Mouse (Mus musculus) hindbrain, embryonic 11.5 days (tissue): ENCODE results near the gene Tas2r123. TPM values are rescaled to one million over a fixed set of nuclear protein-coding genes. Genes with fewer than 3 reads are reported as not detected.

Experiments used
- ATAC-seq: fragments of 200-750 bp; cut with Nextera tagmentation; 2 replicates; pipeline ENCODE4 v1.8.0; 2017; ENCODE audit warnings: mild to moderate bottlenecking, moderate TSS enrichment, moderate library complexity; ENCODE audit not compliant: low FRiP score
- DNase-seq: peaks from one replicate; pipeline ENCODE4 v3.0.0-alpha.2; 2015; ENCODE audit warnings: low spot score
- H3K27ac ChIP-seq: fragments of 300-500 bp; sonication (generic); 2 replicates; pipeline ENCODE4 v1.5.1; 2014; ENCODE audit warnings: mild to moderate bottlenecking, low read depth, low read length
- H3K27me3 ChIP-seq: fragments of 300-500 bp; sonication (generic); 2 replicates; pipeline ENCODE4 v1.6.1; 2014; ENCODE audit warnings: mild to moderate bottlenecking, low read length, moderate library complexity, mixed read lengths; ENCODE audit not compliant: control insufficient read depth, insufficient read depth
- H3K36me3 ChIP-seq: fragments of 300-500 bp; sonication (generic); 2 replicates; pipeline ENCODE4 v1.6.1; 2014; ENCODE audit warnings: mild to moderate bottlenecking, low read length, moderate library complexity, mixed read lengths; ENCODE audit not compliant: control insufficient read depth, insufficient read depth
- H3K4me1 ChIP-seq: fragments of 300-500 bp; sonication (generic); replicated peaks from 2 replicates; pipeline ENCODE4 v1.6.1; 2014; ENCODE audit warnings: low read length, mixed read lengths; ENCODE audit not compliant: control insufficient read depth, insufficient read depth
- H3K4me2 ChIP-seq: fragments of 300-500 bp; sonication (generic); replicated peaks from 2 replicates; pipeline ENCODE4 v1.6.1; 2014; ENCODE audit warnings: mild to moderate bottlenecking, low read depth, low read length
- H3K4me3 ChIP-seq: fragments of 300-500 bp; sonication (generic); 2 replicates; pipeline ENCODE4 v1.5.1; 2014; ENCODE audit warnings: low read depth, low read length
- H3K9ac ChIP-seq: fragments of 300-500 bp; sonication (generic); 2 replicates; pipeline ENCODE4 v1.6.1; 2014; ENCODE audit warnings: low read depth, low read length
- H3K9me3 ChIP-seq: fragments of 300-500 bp; sonication (generic); 2 replicates; pipeline ENCODE4 v1.6.1; 2016; ENCODE audit warnings: low read length; ENCODE audit not compliant: control insufficient read depth
- WGBS: fragments of 180-500 bp; shearing (Covaris S2); extraction: QIAGEN DNeasy Blood & Tissue Kit; methylation state at CpG from one replicate; pipeline ENCODE4 v1.1.7; 2014; 5-methylcytosine and 5-hydroxymethylcytosine counted together
- polyA plus RNA-seq: library from polyadenylated mRNA; unstranded; fragments of >200 nt; fragmentation: Nextera tagmentation; extraction: Ambion mirVana; gene quantifications from 2 replicates; pipeline ENCODE4 v1.2.1, GENCODE M21; 2014

Tas2r123 gene
- polyA plus RNA-seq = not detected in 2 replicates

DNA sequence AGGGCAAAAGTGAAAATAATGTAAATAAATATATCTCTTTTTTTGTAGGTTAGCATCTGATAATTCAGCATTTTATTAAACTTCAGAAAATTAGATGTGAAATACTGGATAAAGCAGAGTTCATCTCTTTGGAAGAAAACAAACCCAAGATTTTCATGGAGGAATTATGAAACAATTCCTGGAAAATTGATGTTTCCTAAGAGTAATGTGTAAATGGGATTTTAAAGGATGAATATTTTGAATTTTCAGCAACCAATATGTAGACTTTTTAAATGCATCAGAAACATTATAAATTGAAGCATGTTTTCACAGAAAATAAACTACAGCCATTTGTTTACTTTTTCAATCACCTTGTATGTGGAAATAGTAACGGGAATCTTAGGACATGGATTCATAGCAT lies at the start of gene Tas2r123:
Gene Tas2r123 (plus strand): TSS at position 301 of the 400 bp plus-strand sequence.
- ATAC-seq (no peak), DNase-seq (no peak)
- H3K27ac ChIP-seq = no peak within 1 kb of the TSS
- H3K9me3 ChIP-seq = no peaks in the 10 kb centered on the region
- no peak within 1 kb of the TSS for H3K4me3 ChIP-seq
- no peaks in the 10 kb centered on the region for H3K36me3 ChIP-seq
- H3K27me3 ChIP-seq = no peaks in the 10 kb centered on the region
- no peak within 1 kb of the TSS for H3K4me2 ChIP-seq
- no peak within 1 kb of the TSS for H3K9ac ChIP-seq
- 86% methylated on average over 1 of the region's 1 CpGs for WGBS
- no peaks in the 10 kb centered on the region for H3K4me1 ChIP-seq

DNA sequence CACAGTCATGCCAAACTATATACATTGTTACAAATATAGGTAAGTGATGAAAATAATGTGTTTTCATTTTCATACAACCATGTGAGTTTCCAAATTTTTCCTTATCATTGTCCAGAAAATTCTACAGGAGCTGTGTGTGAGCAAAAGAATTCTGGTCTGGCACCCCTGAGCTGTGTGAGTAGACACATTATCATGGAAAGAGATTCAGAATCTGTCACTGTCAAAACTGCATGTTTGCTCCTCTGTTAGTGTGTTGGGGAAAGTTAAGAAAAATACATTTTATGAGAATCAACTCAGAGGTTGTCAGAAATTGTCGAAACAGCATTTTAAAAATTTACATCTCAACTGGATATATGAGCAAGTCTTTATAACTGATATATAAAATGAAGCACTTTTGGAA lies 44.4 kb upstream of the Tas2r123 start, which contains the start of gene Tas2r117:
Gene Tas2r117 (plus strand): TSS at position 301 of the 400 bp plus-strand sequence.
- Histone ChIP-seq H3K4me2 (no peak within 1 kb of the TSS), H3K27ac (no peak within 1 kb of the TSS), H3K4me1 (no peaks in the 10 kb centered on the region), H3K27me3 (no peaks in the 10 kb centered on the region), H3K4me3 (no peak within 1 kb of the TSS), H3K36me3 (no peaks in the 10 kb centered on the region), H3K9ac (no peak within 1 kb of the TSS), H3K9me3 (no peaks in the 10 kb centered on the region)
- WGBS = 77% methylated on average over 1 of the region's 1 CpGs
- DNase-seq (no peak), ATAC-seq (no peak)

DNA sequence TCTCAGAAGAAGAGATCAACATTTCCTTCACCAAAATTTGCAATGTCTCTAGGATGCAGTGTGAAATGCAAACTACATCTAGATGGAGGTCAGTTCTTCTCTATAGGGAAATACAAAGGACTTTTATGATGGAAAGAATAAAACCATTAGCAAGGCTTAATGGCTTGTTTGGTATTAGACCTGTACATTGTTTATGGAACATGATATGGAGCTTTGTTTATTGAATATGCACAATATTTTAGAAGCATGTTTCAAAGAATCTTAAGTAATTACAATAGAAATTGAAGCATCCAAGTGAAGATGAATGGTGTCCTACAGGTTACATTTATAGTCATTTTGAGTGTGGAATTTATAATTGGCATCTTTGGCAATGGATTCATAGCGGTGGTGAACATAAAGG lies 8.2 kb downstream of the Tas2r123 start, which contains the start of gene Tas2r116:
Gene Tas2r116 (plus strand): TSS at position 301 of the 400 bp plus-strand sequence.
- no peak within 1 kb of the TSS for H3K4me3 ChIP-seq
- H3K27ac ChIP-seq = no peak within 1 kb of the TSS
- H3K9me3 ChIP-seq = no peaks in the 10 kb centered on the region
- H3K9ac ChIP-seq = no peak within 1 kb of the TSS
- H3K4me2 ChIP-seq = no peak within 1 kb of the TSS
- 88% methylated on average over 1 of the region's 1 CpGs for WGBS
- no peak for ATAC-seq
- H3K27me3 ChIP-seq = no peaks in the 10 kb centered on the region
- no peaks in the 10 kb centered on the region for H3K36me3 ChIP-seq
- no peak for DNase-seq
- no peaks in the 10 kb centered on the region for H3K4me1 ChIP-seq

DNA sequence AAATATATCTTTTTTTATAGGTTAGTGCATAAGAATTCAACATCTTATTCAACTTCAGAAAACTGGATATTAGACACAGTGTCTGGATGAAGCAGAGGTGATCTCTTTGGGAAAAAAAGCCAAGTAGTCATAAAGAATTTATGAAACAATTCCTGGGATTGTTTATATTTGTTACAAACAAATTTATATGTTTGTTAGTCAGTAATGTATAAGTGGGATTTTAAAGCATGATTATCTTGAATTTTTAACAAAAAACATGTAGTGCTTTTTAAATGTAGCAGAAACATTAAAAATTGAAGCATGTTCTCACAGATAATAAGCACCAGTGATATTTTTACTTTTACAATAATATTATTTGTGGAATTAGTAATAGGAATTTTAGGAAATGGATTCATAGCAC lies 20.8 kb downstream of the Tas2r123 start, which contains the start of gene Tas2r110:
Gene Tas2r110 (plus strand): TSS at position 301 of the 400 bp plus-strand sequence.
- no peaks in the 10 kb centered on the region for H3K27me3 ChIP-seq
- H3K4me2 ChIP-seq = no peak within 1 kb of the TSS
- no peaks in the 10 kb centered on the region for H3K4me1 ChIP-seq
- no peak within 1 kb of the TSS for H3K27ac ChIP-seq
- DNase-seq (no peak), ATAC-seq (no peak)
- H3K9ac ChIP-seq = no peak within 1 kb of the TSS
- H3K9me3 ChIP-seq = no peaks in the 10 kb centered on the region
- H3K36me3 ChIP-seq = no peaks in the 10 kb centered on the region
- no peak within 1 kb of the TSS for H3K4me3 ChIP-seq

DNA sequence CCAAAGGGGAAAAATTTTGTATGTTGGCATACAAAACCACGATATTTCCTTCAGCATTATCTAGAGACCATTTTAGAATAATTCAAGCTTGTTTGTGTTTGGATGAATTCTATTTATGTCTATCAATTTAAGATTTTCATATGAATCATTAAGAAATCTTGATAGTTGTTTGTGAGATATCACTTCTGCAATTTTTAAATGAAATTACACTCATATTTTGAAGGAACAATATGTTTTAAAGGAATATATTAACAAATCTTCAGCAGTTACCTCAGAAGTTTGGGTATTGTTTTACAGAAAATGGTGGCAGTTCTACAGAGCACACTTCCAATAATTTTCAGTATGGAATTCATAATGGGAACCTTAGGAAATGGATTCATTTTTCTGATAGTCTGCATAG lies 45.8 kb downstream of the Tas2r123 start, which contains the start of gene Tas2r113:
Gene Tas2r113 (plus strand): TSS at position 301 of the 400 bp plus-strand sequence.
- Histone ChIP-seq H3K4me1 (no peaks in the 10 kb centered on the region), H3K4me3 (no peak within 1 kb of the TSS), H3K4me2 (no peak within 1 kb of the TSS), H3K27me3 (no peaks in the 10 kb centered on the region), H3K9me3 (no peaks in the 10 kb centered on the region), H3K27ac (no peak within 1 kb of the TSS), H3K36me3 (no peaks in the 10 kb centered on the region), H3K9ac (no peak within 1 kb of the TSS)
- 83% methylated on average over 1 of the region's 1 CpGs for WGBS
- DNase-seq (no peak), ATAC-seq (no peak)

Other genes with a start within 250 kb of the Tas2r123 start
- gene A630073D07Rik, start 195.6 kb upstream of the Tas2r123 start, polyA plus RNA-seq = not detected in 2 replicates
- not detected in 2 replicates for gene Tas2r120, start 190.2 kb upstream of the Tas2r123 start, polyA plus RNA-seq
- gene Tas2r121, start 146.1 kb upstream of the Tas2r123 start, polyA plus RNA-seq = not detected in 2 replicates
- not detected in 2 replicates for gene Tas2r122, start 135.2 kb upstream of the Tas2r123 start, polyA plus RNA-seq
- gene Tas2r115, start 109.1 kb upstream of the Tas2r123 start, polyA plus RNA-seq = not detected in 2 replicates
- gene Tas2r124, start 92.4 kb upstream of the Tas2r123 start, polyA plus RNA-seq = not detected in 2 replicates
- not detected in 2 replicates for gene Tas2r102, start 85.0 kb upstream of the Tas2r123 start, polyA plus RNA-seq
- gene Tas2r136, start 69.0 kb upstream of the Tas2r123 start, polyA plus RNA-seq = not detected in 2 replicates
- not detected in 2 replicates for gene Tas2r117, start 44.3 kb upstream of the Tas2r123 start, polyA plus RNA-seq
- gene Tas2r116, start 8.3 kb downstream of the Tas2r123 start, polyA plus RNA-seq = not detected in 2 replicates
- not detected in 2 replicates for gene Tas2r110, start 20.9 kb downstream of the Tas2r123 start, polyA plus RNA-seq
- gene Tas2r113, start 45.9 kb downstream of the Tas2r123 start, polyA plus RNA-seq = not detected in 2 replicates
- not detected in 2 replicates for gene Tas2r125, start 62.5 kb downstream of the Tas2r123 start, polyA plus RNA-seq
- gene Tas2r129, start 104.0 kb downstream of the Tas2r123 start, polyA plus RNA-seq = not detected in 2 replicates
- gene Tas2r131, start 110.8 kb downstream of the Tas2r123 start, polyA plus RNA-seq = not detected in 2 replicates
- gene Tas2r109, start 133.8 kb downstream of the Tas2r123 start, polyA plus RNA-seq = not detected in 2 replicates
- gene Tas2r103, start 190.0 kb downstream of the Tas2r123 start, polyA plus RNA-seq = not detected in 2 replicates
- gene Tas2r140, start 208.7 kb downstream of the Tas2r123 start, polyA plus RNA-seq = not detected in 2 replicates